1 mouse cellular context compared by ENCODE assay signal in genomic region chr19:9982852-9983542, GRCm38 (mm10).
A peak's percentile ranks its signal among the peaks of the same experiment; 100 is the strongest.
TF ChIP-seq lines count a peak whose summit lies in the region.

No protein-coding gene starts in this region.

TF ChIP-seq in MEL, 35 proteins besides CTCF, POLR2A, EP300 and RAD21 (continued from another document):
- TF ChIP-seq HCFC1 (IDR thresholded peaks at IDR 0.05; ENCODE audit: low read depth, low read length) (peak; percentile 46; the same call in 1 of the 2 replicates), NELFE (IDR thresholded peaks at IDR 0.05; ENCODE audit: low read depth, low read length) (no peak), ZKSCAN1 (IDR thresholded peaks at IDR 0.05; ENCODE audit: low read depth, low read length) (no peak), ELF1 (IDR thresholded peaks at IDR 0.05; ENCODE audit: low read depth, low read length) (no peak), BHLHE40 (IDR thresholded peaks at IDR 0.05; ENCODE audit: borderline replicate concordance, low read depth, low read length) (peak; percentile 38; the same call in 1 of the 2 replicates), JUND (IDR thresholded peaks at IDR 0.05; ENCODE audit: low read depth, low read length) (no peak), CHD1 (IDR thresholded peaks at IDR 0.05; ENCODE audit: low read depth, low read length) (peak; percentile 18), E2F4 (IDR thresholded peaks at IDR 0.05; ENCODE audit: borderline replicate concordance, low read depth, low read length) (no peak), TAL1 (IDR thresholded peaks at IDR 0.05; ENCODE audit: low read length) (peak; percentile 74), KAT2A (conservative IDR thresholded peaks at IDR 0.05; ENCODE audit: low read depth, low read length) (peak; percentile 52; the same call in 1 of the 2 replicates), MAFK (IDR thresholded peaks at IDR 0.05; ENCODE audit: borderline replicate concordance, low read depth, low read length) (peak; percentile 71; the same call in 1 of the 2 replicates), NRF1 (IDR thresholded peaks at IDR 0.05; ENCODE audit: insufficient read depth, low read depth, low read length, poor library complexity, severe bottlenecking) (no peak), TCF12 (IDR thresholded peaks at IDR 0.05; ENCODE audit: low read depth, low read length) (peak; percentile 93)
